Mouse (Mus musculus) left cerebral cortex, postnatal 36 days (tissue): ENCODE data around the gene Slc35f3. TPM values are rescaled to one million over a fixed set of nuclear protein-coding genes. Genes with fewer than 3 reads are reported as not detected.
"Not testable (repeated sequence)": the region's sequence is repeated elsewhere in the genome, so short reads cannot be mapped to it uniquely, and the experiment has no call there.

Experiments
- DNase-seq, 2 experiments: peaks; one replicate each; pipeline ENCODE4 v3.0.0; 2021 to 2022; ENCODE audit warnings: low spot score in 2 of 2, mixed read lengths in 1 of 2
- intact Hi-C: fragments of 180-260 bp; cut with DNase I; formaldehyde crosslinking; loops from one replicate; pipeline ENCODE4 v1.15.1; 2025
- total RNA-seq, 2 experiments: library from RNA; stranded (reverse); gene quantifications; 2 replicates each; pipeline ENCODE4 v1.2.3; 2021

Gene Slc35f3
- total RNA-seq, 2 experiments from 2014 or later, result 30.2 to 39.8 TPM

- intact Hi-C loops, result no loop called here
- DNase-seq, result no peak
Observed at GRCm38 (mm10) chr8:126391541-126391940, 93.2 kb downstream of the Slc35f3 start.

- intact Hi-C loops, result no loop called here
- DNase-seq, result no peak
Observed at GRCm38 (mm10) chr8:126395386-126395785, 97.0 kb downstream of the Slc35f3 start.

- intact Hi-C loops, result no loop called here
- DNase-seq, result no peak
Observed at GRCm38 (mm10) chr8:126395917-126396316, 97.6 kb downstream of the Slc35f3 start.

DNA sequence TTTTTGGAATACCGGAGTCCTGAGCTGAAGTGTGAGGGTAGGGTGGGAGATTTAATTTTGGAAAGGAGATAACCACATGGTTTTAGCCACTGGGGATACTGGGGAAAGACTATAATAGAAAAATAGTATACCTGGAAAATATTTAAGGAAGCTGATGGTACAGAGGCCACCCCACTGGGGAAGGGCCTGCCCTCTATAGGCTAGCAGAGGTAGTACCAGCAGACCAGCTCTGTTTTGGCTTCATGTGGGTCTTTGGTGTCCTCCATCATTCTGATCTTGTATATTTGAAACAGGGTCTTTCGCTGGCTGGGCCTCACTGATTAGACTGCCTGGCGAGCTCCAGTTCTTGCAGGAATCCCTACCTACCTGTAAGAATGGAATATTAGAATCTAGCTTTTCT lies 100.0 kb downstream of the Slc35f3 start:
- no peak for DNase-seq
- intact Hi-C loops, result no loop called here

- DNase-seq, intact Hi-C loops: not testable (repeated sequence)
Observed at GRCm38 (mm10) chr8:126404550-126404949, 106.2 kb downstream of the Slc35f3 start.

GRCm38 (mm10) chr8:126405030-126405429 lies 106.7 kb downstream of the Slc35f3 start:
- DNase-seq, result no peak
- intact Hi-C loops, result no loop called here

- DNase-seq, result no peak
- intact Hi-C loops, result no loop called here
Observed at GRCm38 (mm10) chr8:126420834-126421233, 122.5 kb downstream of the Slc35f3 start.

DNA sequence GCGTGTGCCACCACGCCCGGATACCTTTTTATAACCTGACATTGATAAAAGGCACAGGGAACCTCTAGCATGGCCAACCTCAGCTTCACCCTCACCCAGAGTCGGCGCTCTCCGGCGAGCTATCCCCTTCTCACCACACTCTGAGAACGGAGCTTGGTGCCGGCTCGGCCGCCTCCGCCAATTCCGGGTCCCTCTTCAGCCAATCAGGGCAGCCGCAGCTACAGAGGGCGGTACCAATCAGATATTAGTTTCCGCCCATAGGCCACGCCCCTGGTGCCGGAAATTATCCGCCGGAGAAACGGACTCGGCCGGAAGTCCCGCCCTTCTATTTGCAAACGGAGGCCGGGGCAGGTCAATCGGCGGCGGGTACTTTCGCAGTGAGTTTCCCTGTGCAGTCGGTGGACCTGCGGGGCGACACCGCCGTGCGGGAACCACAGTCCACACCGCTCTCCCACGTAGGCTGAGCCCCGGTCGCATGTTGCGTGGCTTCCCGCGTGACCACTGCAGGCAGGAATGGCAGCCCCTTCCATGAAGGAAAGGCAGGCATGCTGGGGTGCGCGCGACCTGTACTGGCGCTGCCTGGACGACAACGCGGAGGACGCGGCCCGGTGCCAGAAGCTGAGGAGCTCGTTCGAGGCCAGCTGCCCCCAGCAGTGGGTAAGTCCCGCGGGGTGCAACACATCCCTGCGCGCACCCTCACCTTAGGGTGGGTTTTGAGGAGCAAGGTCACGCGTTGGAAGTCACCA lies 124.0 kb downstream of the Slc35f3 start, which contains the start of gene Coa6:
Gene Coa6, plus strand, starts transcription at position 342 of the 746 bp plus-strand sequence.
- intact Hi-C loops, result no loop called here
- DNase-seq, result peak; percentile 97

GRCm38 (mm10) chr8:126422920-126423300 lies 124.6 kb downstream of the Slc35f3 start:
- intact Hi-C loops, result no loop called here
- DNase-seq, result no peak

GRCm38 (mm10) chr8:126424163-126424562 lies 125.8 kb downstream of the Slc35f3 start:
- intact Hi-C loops, result no loop called here

GRCm38 (mm10) chr8:126424946-126425345 lies 126.6 kb downstream of the Slc35f3 start:
- DNase-seq, result no peak
- intact Hi-C loops, result no loop called here

More at GRCm38 (mm10) chr8:126424163-126424562, 125.8 kb downstream of the Slc35f3 start:
- no peak for DNase-seq

DNA sequence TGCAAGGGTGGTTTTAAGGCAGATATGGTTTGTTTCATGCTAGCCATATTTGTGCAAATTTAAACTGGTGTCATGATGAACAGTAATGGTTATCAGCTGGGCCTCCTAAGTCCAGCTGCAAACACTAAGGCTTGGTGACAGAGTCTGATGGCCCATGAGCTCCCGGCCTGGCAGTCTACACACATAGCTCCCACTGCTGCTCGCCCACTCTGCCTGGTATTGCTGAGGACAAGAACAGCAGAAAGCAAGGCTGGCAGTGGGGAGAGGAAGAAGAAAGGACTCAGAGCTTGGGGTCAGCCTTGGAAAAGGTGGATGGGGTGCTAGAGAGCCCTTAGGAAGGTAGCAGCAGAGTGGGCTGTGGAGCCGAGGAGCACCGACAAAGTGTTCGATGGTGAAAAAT lies 131.3 kb downstream of the Slc35f3 start:
- intact Hi-C loops, result loop anchor here (5.0 kb wide), 1 partner anchor 132 kb away; the partner anchor contains the start of gene Slc35f3

DNA sequence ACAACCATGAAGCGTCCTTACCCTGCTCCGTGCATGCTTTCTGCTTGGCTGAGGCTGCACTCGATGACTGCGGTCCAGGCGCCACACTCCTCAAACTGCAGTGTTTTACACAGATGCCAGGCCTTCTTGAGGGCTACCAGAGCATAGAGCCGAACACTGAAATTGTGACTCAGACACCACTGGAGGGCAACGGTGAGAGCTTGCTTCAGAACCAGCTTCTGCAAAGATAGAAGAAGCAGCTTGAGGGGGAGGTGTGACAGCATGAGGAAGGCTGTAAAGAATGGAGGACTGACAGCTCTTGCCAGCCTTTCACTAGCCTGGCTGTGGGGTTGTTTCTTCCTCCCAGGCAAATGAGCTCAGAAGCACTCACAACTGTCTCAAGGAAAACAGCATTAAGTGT lies 135.5 kb downstream of the Slc35f3 start:
- intact Hi-C loops, result loop anchor here (5.0 kb wide), 1 partner anchor 137 kb away; the partner anchor contains the start of gene Slc35f3
- DNase-seq, result peak; percentile 56 to 59

More for the DNA sequence above, 131.3 kb downstream of the Slc35f3 start:
- peak in 1 of 2 experiments; percentile 36 for DNase-seq

DNA sequence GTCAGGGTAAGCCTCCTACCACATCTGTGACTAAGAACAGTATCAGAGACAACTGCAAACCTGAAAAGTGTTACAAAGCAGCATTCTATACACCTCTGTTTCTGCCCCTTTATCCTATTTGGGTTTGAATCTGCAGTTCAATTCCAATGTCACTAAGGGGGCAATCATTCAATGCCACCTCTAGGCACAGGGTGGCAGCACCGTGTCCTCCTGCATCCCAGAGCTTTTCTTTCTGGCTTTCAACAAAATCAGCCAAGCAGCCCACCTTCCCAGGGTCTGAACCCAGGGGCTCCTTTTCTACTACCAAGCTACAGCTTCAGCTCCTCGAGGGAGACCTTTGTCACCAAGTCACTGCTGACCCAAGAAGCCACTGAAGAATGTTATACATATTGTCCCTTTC lies 140.6 kb downstream of the Slc35f3 start:
- intact Hi-C loops, result no loop called here
- DNase-seq, result no peak

Other genes starting within 250 kb of the Slc35f3 start
- gene Coa6, start 124.0 kb downstream of the Slc35f3 start, total RNA-seq, result 10 to 100 TPM; 25.9 to 26.0 TPM
- gene Tarbp1, start 176.5 kb downstream of the Slc35f3 start, total RNA-seq, result 1 to 10 TPM; 3.1 to 4.4 TPM